Mouse (Mus musculus): ENCODE results near the gene B4galt5. TPM values are rescaled to one million over a fixed set of nuclear protein-coding genes. Genes with fewer than 3 reads are reported as not detected.
A peak's percentile ranks its signal among the peaks of the same experiment; 100 is the strongest.

B4galt5 gene
- total RNA-seq, 2 experiments from 2014 or later = 52.4 to 62.5 TPM

DNA sequence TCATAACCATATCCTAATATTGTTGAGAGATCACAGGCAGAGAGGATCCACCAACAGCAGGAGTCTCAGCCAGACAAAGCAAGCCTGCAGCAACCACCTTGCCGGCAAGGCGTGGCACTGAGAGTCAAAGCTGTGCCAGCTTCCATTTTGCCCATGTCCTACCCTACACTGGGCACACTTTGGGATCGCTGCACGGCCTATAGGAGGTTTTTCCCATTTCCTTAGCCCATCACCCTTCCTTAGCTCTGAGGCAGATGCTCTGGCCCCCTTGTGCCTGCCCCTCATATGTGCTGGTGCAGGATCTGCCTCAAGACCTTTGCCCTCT, 68.0 kb downstream of the B4galt5 start:
- no peak for ATAC-seq (ENCODE audit: poor library complexity, severe bottlenecking)

DNA sequence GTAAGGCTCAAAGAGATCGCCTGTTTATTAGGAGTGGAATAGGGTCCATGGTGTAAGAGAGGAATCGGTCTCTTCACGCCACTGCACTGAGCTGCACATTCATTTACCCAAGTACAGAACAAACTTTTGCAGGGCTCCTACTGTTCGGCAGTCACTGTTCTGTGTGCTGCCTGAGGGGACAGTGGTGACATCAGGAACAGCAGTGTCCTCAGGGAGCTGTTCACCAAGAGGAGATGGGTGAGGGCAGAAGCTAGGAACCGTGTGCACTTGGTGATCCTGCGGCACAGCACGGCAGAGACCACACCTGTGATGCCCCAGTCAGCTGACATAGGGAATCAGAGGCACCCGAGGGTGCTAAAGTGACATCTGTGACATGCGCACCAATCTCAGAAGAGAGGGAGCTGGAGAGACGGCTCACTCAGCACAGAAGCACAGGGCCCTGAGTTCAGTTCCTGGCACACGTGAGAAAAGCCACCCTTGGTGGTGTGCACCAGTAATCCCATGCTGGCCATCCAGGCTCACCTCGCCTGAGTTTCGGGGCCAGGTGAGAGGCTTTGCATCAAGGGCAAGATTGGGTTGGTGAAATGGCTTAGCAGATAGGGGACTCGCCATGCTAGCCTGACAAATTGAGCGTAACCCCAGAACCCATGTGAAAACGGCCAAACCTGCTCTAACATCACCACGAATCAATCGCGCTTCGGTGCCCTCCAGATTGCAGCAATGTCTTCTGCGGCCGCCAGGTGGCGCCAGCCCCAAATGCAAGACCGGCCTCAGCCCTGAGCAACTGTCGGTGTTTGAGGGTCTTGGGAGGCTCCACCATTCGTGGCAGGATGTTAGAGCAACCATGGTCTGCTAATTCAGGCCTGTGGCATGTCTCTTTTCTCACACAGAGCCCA, 68.6 kb downstream of the B4galt5 start:
- ATAC-seq (ENCODE audit: poor library complexity, severe bottlenecking) = peak; percentile 87

DNA sequence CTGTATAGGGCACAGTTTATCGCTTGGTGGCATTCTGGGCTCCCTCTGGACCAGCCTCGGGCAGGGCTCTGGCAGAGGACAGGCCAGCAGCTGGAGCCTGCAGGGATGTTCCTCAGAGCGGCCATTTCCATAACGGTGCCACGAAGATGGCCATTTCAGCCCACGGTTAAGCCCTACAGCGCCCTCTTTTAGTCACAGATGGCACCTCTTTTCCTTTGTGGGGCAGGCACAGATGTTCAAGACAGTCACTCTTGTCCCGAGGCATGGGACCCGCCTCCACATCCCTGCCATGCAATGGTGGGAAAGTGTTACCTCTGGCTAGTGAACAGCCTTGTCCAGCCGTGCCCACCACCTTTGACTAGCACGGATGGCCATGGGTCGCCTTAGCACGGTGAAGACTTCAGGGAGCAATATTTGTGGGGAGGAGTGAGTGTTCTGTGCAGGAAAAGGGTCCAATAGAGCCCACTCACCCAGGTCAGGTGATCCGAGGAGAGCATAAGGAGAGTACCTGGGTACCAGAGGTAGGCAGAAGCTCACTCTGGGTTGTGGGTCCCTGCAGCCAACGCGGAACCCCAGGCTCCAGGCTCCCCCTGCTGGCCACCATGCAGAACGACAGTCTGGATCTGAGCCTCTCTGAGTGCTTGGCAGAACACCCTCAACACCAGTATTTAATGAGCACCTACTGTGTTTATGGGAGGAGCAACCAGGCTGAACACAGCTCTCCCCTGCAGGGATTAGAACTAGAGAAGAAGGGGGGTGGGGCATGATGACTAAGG, 70.0 kb downstream of the B4galt5 start:
- ATAC-seq (ENCODE audit: poor library complexity, severe bottlenecking) = peak; percentile 91

DNA sequence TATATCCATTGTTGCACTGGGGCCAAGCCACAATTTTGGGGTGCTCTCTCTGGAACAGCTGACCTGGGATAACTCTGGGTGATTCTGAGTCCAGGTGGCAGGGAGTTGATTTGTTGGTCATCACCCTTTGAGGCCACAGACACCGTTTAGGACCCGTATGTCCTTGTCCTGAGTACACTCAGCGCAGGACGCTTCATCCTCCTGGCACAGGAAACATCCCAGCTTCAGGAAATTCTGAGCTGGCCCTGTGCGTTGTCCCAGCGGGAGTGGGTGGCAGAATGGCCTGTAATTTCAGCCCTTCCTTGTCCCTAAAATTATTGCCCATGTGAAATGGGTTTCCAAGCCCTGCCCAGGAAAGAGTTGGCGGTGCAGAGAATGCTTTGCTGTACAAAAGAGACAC, 71.0 kb downstream of the B4galt5 start:
- ATAC-seq (ENCODE audit: poor library complexity, severe bottlenecking) = no peak

DNA sequence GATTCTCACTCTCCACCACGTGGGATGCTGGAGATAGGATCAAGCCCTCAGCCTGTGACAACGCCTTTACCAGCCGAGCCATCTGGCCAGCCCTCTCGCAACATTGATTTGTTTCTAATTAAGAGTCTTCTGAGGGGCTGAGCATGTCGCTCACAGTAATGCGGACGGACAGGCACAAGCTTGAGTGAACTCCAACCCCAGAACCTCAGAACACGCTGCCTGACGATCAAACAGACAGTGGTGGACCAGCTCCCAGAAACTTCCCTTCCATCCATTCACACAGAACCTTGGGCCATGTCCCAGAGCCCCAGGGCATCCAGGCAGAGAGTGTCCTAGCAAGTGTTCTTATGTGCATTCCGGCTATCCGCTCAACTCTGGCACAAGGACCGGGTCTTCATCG, 72.0 kb downstream of the B4galt5 start:
- ATAC-seq (ENCODE audit: poor library complexity, severe bottlenecking) = no peak

DNA sequence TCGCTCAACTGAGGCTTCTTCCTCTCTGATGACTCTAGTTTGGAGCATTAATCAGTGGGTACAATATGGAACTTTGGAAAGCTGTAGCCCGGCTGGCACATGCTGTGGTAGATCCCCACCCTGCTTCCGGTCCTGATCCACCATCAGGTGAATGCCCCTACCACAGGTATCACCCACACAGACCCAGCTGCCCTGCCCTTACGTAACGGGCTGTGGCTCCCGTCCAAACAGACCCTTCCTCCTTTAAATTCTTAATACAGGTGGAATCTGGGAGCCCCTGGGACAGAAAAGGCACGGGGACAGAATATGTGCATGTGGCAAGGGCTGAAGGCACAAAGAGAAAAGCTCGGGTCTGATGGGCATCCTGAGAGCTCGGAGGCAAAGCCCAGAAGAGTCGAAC, 73.1 kb downstream of the B4galt5 start:
- no peak for ATAC-seq (ENCODE audit: poor library complexity, severe bottlenecking)

DNA sequence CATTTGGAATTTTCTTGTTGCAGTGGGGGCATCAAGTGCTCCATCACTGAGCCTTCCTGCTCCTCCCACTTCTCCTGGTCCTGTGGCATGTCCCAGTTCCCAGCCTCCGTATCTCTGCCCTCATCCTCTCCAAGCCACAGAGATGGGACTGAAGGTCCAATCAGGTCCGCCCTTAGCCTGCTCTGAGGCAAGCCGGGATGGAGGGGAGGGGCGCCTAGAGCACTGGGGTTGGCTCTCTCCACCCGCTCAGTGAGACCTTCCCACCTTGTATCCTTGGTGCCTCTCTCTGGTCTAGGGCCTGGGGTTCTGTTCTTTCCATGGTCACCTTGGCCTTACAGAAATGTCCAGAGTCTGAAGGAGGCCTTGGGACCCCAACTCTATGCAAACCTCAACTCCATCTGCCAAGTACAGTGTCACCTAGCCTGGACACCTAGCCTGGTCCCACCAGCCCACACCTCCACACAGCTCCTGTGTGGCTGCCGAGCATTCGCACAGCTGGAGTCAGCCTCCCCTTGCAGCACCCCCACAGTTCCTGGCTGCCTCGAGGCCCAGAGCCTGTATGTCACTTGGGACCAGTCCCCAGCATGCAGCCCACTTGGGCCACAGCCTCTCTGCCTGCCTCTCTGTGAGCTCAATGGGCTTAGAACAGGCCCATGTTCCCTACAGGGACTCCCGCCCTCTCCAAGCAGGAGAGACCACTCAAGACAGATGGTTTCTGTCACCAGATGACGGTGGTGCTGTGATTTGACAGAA, 74.1 kb downstream of the B4galt5 start:
- ATAC-seq (ENCODE audit: poor library complexity, severe bottlenecking) = no peak

DNA sequence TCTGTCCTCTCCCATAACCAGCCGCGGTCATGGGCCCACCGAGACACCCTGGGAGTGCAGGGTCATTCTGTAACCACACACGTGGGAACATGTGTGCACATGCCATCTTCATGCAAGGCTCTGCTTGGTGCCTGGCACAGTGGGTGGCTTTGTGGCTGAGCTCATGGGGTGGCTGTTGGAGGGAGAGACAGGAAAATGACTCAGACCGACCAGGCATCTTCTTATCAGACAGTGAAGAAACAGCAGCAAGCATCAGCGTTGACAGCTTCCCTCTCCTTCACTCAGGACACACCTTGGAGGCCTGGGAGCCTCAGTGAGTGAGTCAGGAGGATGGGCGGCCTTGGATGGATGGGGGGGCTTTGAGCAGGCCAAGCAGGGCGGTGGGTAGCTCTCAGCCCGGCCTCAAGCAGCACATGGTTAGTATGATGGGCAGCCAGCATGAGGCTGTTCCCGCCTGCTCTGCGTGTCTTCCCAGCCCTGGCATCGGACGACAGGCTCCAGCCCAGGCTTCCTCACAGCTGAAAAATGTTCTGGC, 75.7 kb downstream of the B4galt5 start:
- ATAC-seq (ENCODE audit: poor library complexity, severe bottlenecking) = no peak

DNA sequence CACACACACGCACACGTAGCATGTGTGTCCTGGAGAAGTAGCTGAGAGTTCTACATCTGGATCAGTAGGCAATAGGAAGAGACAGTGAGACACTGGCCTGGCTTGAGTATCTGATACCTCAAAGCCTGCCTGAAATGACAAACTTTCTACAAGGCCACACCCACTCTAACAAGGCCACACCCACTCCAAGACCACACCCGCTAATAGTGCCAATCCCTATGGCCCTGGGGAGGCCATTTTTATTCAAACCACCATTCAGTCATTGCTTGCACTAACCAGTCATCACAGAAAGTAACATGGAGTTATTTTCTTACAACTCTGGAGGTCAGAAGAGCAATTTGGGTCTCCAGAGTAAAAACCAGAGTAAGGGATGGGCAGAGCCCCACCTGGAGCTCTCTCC, 76.3 kb downstream of the B4galt5 start:
- ATAC-seq (ENCODE audit: poor library complexity, severe bottlenecking) = no peak

DNA sequence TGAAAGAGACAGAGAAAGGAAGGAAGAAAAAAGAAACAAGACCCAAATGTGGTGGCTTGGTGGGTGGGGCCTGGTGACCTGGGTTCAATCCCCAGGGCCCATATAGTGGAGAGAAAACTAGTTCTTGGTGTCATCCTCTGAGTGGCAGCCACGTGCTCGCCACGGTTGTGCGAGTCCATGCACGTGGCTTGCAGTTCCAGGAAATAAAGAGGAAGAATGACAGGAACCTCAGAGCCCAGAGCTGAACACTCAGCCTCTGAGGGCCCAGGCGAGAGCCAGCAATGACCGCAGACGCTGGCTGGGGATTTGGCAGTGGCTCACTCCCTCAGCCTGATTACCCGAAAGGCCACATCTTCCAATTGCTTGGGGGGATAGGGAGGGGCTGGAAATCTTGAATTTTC, 77.9 kb downstream of the B4galt5 start:
- no peak for ATAC-seq (ENCODE audit: poor library complexity, severe bottlenecking)

DNA sequence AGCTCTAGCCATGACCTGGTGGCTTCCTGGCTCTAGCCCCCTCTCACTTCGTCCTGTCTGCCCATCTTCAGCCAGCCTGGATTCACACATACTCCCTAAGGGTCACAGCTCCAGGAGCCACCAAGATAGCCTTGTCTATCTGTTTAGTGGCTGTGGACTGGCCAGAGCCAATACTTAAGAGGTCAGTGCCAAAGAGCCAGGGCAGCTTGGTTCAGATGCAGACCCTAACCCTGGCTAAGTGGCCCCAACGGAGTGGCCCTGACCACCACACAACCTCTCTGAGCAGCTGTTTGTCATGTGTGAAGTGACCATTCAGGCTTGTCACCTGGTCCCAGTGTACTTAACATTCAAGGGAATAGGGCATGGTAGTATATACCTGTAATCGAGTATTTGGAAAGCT, 78.5 kb downstream of the B4galt5 start:
- no peak for ATAC-seq (ENCODE audit: poor library complexity, severe bottlenecking)

DNA sequence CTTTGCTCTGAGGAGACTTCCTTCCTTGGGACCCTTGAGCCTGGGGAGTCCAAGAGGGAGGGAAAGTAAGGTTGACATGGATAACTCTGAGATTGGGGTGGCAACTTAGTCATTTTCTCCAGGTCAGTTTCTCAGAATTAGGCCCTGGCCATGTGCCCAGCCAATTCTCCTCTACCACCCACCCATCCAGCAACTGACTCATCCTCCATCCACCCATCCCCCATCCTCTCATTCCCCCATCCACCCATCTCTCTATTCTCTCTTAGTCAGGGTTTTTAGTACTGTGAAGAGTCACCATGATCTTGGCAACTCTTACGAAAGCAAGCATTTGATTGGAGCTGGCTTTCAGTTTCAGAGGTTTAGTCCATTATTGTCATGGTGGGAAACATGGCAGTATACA, 80.3 kb downstream of the B4galt5 start:
- ATAC-seq (ENCODE audit: poor library complexity, severe bottlenecking) = no peak

DNA sequence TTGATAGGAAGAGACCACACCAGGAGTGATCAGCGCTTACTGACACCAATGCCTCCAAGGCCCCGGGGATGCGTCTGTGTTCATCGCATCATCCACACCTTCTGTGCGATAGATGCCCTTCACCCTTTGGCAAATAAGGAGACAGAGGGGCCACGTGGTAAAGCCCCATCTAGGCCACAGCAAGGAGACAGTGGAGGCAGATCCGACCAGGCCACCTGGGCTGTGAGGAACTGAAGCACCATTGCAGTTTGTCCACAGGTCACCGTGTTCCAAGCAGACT, 80.6 kb downstream of the B4galt5 start:
- no peak for ATAC-seq (ENCODE audit: poor library complexity, severe bottlenecking)

DNA sequence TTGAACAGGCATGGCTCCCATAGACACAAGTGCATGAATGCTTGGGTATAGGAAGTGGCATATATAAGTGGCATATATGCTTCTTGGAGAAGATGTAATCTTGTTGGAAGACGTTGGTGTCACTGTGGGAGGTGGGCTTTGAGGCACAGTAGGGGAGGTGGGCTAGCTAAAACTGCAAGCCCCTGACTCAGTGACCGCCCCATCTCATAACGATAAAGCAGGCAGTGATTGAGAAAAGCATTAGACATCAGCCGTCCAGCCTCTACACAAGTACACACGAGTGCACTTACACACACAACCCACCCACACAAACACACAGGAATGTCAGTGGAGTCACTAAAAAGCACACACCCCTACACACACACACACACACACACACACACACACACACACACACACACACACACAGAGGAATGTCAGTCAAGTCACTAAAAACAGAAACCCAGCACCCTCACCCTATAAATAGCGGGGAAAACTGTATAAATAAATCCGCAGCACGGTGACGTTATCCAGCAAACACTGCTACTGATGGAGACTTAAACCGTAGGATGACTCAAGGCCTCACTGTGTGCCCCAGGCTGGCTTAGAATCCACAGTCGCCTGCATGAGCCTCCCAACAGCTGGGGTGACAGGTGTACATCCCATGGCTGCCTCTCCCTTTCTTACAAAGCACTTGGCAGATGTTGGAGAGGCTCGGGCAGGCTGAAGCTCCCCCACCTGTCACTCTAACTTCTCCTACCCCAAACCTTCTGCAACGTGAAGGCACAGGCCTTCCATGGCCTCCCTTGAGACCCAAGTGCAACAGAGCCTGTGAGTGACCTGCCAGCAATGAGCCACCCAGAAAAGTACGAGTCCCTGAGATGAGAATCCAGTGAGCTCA, 81.2 kb downstream of the B4galt5 start:
- ATAC-seq (ENCODE audit: poor library complexity, severe bottlenecking) = no peak

DNA sequence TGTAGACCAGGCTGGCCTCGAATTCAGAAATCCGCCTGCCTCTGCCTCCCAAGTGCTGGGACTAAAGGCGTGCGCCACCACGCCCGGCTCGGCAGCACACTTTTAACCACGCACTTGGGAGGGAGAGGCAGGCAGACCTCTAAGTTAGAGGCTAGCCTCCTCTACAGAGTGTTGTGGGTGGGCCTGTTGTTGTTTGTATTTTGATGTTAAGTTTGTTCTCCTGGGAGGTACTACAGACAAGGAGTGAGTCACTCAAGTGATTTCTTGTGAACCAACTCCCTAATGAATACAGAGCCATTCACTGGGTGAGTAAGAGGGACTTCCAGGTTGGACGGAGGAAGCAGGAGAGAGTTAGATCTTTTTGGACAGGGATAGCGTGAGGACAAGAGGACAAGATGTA, 82.8 kb downstream of the B4galt5 start:
- no peak for ATAC-seq (ENCODE audit: poor library complexity, severe bottlenecking)

DNA sequence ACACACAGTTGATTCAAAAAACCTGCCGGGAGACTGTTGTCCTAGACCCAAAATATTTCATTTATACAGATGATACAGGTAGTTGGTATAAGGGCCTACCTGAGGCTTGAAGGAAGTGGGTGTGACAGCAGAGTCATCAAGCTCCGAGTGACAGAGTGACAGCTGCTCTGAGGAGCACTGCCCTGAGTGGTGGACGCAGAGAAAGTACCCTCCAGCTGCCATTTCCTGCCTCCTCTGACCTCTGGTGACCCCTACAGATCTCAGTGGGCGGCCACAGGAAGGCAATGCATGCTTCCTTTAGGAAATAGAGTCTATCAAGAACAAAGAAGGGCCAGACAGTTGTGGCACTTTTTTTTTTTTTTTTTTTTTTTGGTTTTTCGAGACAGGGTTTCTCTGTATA, 83.2 kb downstream of the B4galt5 start:
- no peak for ATAC-seq (ENCODE audit: poor library complexity, severe bottlenecking)

DNA sequence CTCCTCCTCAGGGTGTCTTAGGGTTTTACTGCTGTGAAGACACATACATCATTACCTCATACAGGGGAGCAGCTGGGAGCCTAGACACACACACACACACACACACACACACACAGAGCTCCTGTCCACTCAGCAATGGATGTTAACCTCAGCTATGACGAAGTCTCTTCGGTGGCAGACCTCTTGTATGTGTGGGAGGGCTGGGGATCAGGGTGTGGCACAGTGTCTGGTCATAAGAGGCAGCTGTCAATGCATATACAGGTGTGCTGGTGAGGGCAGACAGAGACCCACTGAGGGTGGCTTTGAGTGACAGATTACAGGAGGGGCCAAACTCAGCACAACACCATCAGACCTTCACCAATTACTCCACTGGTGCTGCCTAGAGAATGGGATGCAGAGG, 84.0 kb downstream of the B4galt5 start:
- no peak for ATAC-seq (ENCODE audit: poor library complexity, severe bottlenecking)

DNA sequence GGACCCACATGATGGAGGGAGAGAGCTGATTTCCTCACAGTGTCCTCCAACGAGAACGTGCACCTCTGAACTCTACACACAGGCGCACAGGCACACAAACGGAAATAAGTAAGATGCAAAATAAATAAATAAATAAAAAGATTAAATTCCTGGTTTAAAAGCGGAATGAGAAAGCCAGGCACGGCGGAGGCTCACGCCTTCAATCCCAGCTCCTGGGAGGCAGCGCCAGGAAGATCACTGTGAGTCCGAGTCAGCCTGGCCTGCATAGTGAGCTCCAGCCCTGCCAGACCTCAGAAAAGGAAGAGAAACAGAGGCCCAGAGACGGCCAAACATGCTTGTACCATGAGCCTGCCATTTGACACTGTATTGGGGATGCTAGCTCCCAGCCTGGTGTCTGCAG, 85.1 kb downstream of the B4galt5 start:
- no peak for ATAC-seq (ENCODE audit: poor library complexity, severe bottlenecking)

DNA sequence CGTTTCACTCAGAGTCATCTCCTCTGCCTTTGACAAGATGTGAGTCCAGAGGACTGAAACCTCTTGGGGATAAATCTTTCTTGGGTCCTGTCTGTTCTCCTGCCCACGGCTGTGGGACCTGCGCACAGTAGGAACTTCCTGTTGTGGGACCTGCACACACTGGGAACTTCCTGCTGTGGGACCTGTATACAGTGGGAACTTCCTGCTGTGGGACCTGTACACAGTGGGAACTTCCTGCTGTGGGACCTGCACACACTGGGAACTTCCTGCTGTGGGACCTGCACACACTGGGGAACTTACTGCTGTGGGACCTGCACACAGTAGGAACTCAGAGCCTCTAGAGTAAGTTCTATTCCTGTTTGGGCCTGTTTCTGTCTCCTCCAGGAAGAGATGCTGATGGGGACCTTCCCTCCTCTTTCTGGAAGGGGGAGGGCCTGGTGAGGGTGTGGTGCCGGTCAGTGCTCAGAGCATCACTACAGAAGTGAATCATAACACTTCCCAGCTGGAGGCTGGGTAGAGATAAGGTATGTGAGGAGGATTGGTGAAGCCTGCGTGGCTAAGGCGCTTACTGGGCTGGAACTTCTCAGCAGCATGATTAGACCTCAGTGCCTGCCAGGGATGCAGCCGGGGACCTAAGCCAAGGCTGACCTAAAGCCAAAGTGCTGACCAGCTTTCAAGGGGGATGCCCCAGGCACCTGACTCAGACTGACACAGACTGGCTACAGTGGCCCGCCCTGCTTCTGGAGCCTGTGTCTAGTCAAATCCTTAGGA, 85.8 kb downstream of the B4galt5 start:
- no peak for ATAC-seq (ENCODE audit: poor library complexity, severe bottlenecking)

DNA sequence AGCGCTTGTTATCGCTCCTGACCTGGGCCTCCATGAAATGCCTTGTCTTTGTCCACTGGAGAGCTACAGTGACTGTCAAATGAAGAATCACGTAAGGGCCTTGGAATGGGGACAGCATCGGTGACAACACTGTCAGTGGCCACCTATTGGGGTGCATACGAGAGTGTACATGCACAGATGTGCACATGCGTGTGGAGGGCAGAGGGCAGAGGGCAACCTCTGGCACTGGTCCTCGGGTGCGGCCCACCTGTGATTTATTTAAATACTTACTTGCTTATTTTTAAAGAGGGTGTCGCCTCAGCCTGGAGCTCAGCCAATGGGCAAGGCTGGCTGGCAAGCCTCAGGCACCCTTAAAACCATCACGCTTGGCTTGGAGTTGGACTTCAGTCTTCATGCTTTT, 86.5 kb downstream of the B4galt5 start:
- no peak for ATAC-seq (ENCODE audit: poor library complexity, severe bottlenecking)

Data from megakaryocyte, adult 5-6 weeks (primary cell).